8 mouse cellular contexts compared by ENCODE assay signal in the genomic region with DNA sequence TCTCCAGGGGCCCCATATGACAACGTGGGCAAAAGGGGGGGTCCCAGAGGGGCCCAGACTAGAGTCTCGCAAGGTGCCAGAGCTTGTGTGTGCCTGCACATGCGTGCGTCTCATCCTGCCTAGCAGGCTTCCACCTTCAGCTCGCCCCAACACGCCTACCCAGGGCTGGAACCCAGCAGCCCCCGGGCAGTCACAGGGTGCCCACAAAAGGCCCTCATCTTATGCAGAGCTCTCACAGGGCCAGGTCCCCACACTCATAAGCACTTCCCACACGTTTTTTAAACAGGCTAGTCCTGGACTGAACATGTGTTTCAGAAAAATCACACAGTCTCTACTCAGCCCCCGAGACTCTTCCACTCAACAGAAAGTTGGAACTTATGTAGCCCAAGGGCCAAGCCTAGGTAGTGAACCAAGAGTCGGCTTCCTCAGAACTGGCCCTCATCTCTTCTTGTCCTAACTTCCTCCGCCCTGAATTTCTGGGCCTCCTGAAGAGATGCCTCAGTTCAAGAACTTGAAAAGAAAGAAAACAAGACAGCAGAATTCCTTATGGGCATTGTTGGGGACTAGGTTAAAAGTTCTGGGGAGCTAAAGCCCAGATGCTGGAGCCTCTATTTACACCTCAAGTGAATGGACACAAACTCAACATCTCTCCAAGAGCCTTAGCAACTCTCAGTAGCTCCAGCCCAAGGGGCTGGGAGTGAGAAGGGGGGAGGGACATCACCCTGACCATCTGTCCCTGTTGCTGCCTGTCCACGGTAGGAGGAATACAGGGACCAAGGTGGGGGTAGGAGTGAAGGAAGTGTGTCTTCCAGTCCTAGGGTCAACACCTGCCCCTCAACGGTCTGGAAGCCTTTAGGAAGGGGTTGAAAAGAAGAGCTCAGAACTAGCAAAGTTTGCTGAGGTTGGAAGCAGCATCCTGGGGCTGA. TPM values are rescaled to one million over a fixed set of nuclear protein-coding genes. Genes with fewer than 3 reads are reported as not detected.
DNase-seq lines count a peak whose midpoint lies in the region; ATAC-seq and TF ChIP-seq lines count a peak whose summit lies in the region.

No protein-coding gene starts in this region.

- H3K9me3 ChIP-seq in lung, postnatal 0 days (ENCODE audit: low read length), result no peaks in the 10 kb centered on the region
- no peaks in the 10 kb centered on the region for H3K9me3 ChIP-seq in hindbrain, embryonic 13.5 days
- H3K9me3 ChIP-seq in midbrain, embryonic 13.5 days, result no peaks in the 10 kb centered on the region

- no peak for TF ChIP-seq CTCF in lung, postnatal 0 days (IDR thresholded peaks at IDR 0.05)
- no peak for TF ChIP-seq CTCF in cortical plate, adult 2 months (IDR thresholded peaks at IDR 0.05; ENCODE audit: extremely low read depth, insufficient read depth, low read length)

- H3K36me3 ChIP-seq in lung, postnatal 0 days (ENCODE audit: insufficient read depth, low read length), result peaks cover 29% of the 10 kb centered on the region
- H3K36me3 ChIP-seq in hindbrain, embryonic 13.5 days, result peaks cover 32% of the 10 kb centered on the region
- peaks cover 36% of the 10 kb centered on the region for H3K36me3 ChIP-seq in midbrain, embryonic 13.5 days

- H3K4me2 ChIP-seq in lung, postnatal 0 days (replicated peaks; ENCODE audit: low read depth, low read length), result peak overlapping the region; percentile 83
- peak overlapping the region; percentile 98 for H3K4me2 ChIP-seq in hindbrain, embryonic 13.5 days
- H3K4me2 ChIP-seq in midbrain, embryonic 13.5 days (replicated peaks), result peak overlapping the region; percentile 100

- no peak for TF ChIP-seq EP300 in lung, postnatal 0 days (IDR thresholded peaks at IDR 0.05)

- no peak for DNase-seq in lung, postnatal 0 days (ENCODE audit: low spot score)
- DNase-seq in lung, postnatal 10 days, result no peak
- DNase-seq in right cerebral cortex, adult 18-20 months, result no peak
- no peak for DNase-seq in adipocyte (ENCODE audit: low spot score)
- no peak for DNase-seq in frontal cortex, postnatal 36 days (ENCODE audit: low spot score in 2 of 2)

- peak overlapping the region; percentile 75 for H3K9ac ChIP-seq in lung, postnatal 0 days (replicated peaks; ENCODE audit: low read depth)
- H3K9ac ChIP-seq in hindbrain, embryonic 13.5 days, result peak overlapping the region; percentile 99
- H3K9ac ChIP-seq in midbrain, embryonic 13.5 days (replicated peaks), result peak overlapping the region; percentile 98

- no peaks in the 10 kb centered on the region for H3K27me3 ChIP-seq in lung, postnatal 0 days (replicated peaks; ENCODE audit: insufficient read depth, low read length)
- H3K27me3 ChIP-seq in hindbrain, embryonic 13.5 days, result no peaks in the 10 kb centered on the region
- H3K27me3 ChIP-seq in midbrain, embryonic 13.5 days, result no peaks in the 10 kb centered on the region

- H3K4me1 ChIP-seq in lung, postnatal 0 days (ENCODE audit: insufficient read depth, low read depth, low read length), result peaks cover 42% of the 10 kb centered on the region; the same call in 1 of the 2 replicates
- H3K4me1 ChIP-seq in cortical plate, adult 2 months (ENCODE audit: control insufficient read depth, insufficient read depth, low read length), result peaks cover 35% of the 10 kb centered on the region
- peaks cover 68% of the 10 kb centered on the region for H3K4me1 ChIP-seq in hindbrain, embryonic 13.5 days (replicated peaks)
- H3K4me1 ChIP-seq in midbrain, embryonic 13.5 days (replicated peaks), result peaks cover 67% of the 10 kb centered on the region

- peak overlapping the region; percentile 59 for H3K4me3 ChIP-seq in lung, postnatal 0 days (ENCODE audit: low read depth, low read length)
- H3K4me3 ChIP-seq in cortical plate, adult 2 months (ENCODE audit: insufficient read depth, low read length), result peak overlapping the region; percentile 60; the same call in 1 of the 2 replicates
- H3K4me3 ChIP-seq in hindbrain, embryonic 13.5 days, result peak overlapping the region; percentile 97
- peak overlapping the region; percentile 97 for H3K4me3 ChIP-seq in midbrain, embryonic 13.5 days (replicated peaks)

- H3K27ac ChIP-seq in lung, postnatal 0 days (ENCODE audit: low read length), result peak overlapping the region; percentile 90
- H3K27ac ChIP-seq in cortical plate, adult 2 months (ENCODE audit: insufficient read depth, low read length), result no peak overlapping the region; the same call in 1 of the 2 replicates
- peak overlapping the region; percentile 97 for H3K27ac ChIP-seq in hindbrain, embryonic 13.5 days
- peak overlapping the region; percentile 98 for H3K27ac ChIP-seq in midbrain, embryonic 13.5 days

- ATAC-seq in lung, postnatal 0 days, result no peak
- ATAC-seq in hindbrain, embryonic 13.5 days (ENCODE audit: low FRiP score), result no peak
- no peak for ATAC-seq in midbrain, embryonic 13.5 days

- 3% methylated on average over 13 of the region's 13 CpGs for WGBS in lung, postnatal 0 days
- WGBS in hindbrain, embryonic 13.5 days, result 10% methylated on average over 13 of the region's 13 CpGs
- WGBS in midbrain, embryonic 13.5 days, result 8% methylated on average over 13 of the region's 13 CpGs

- TF ChIP-seq POLR2A in cortical plate, adult 2 months (IDR thresholded peaks at IDR 0.05; ENCODE audit: extremely low read depth, insufficient read depth, low read length), result no peak

RNA-seq across cellular contexts. Expression of gene Pprc1, which starts 6.5 kb away (rescaled TPM):
- 6.0 and 6.9 TPM in 2 replicates for polyA plus RNA-seq in lung, postnatal 0 days (2015; fragmentation: Nextera tagmentation; extraction: Ambion mirVana)
- polyA plus RNA-seq in cortical plate, adult 2 months (2012; rRNA removed), result 13.4 and 16.1 TPM in 2 replicates
- polyA plus RNA-seq in hindbrain, embryonic 13.5 days (2015; fragmentation: Nextera tagmentation; extraction: Ambion mirVana), result 18.7 and 22.2 TPM in 2 replicates
- 20.5 and 21.8 TPM in 2 replicates for polyA plus RNA-seq in midbrain, embryonic 13.5 days (2015; fragmentation: Nextera tagmentation; extraction: Ambion mirVana)

RNA-seq across cellular contexts. Expression of gene Ldb1, which starts 6.8 kb away (rescaled TPM):
- 96.3 and 107 TPM in 2 replicates for polyA plus RNA-seq in lung, postnatal 0 days (2015; fragmentation: Nextera tagmentation; extraction: Ambion mirVana)
- 159 and 161 TPM in 2 replicates for polyA plus RNA-seq in cortical plate, adult 2 months (2012; rRNA removed)
- polyA plus RNA-seq in hindbrain, embryonic 13.5 days (2015; fragmentation: Nextera tagmentation; extraction: Ambion mirVana), result 120 and 127 TPM in 2 replicates
- 121 and 140 TPM in 2 replicates for polyA plus RNA-seq in midbrain, embryonic 13.5 days (2015; fragmentation: Nextera tagmentation; extraction: Ambion mirVana)

RNA-seq across cellular contexts. Expression of gene Hps6, which starts 34.9 kb away (rescaled TPM):
- polyA plus RNA-seq in lung, postnatal 0 days (2015; fragmentation: Nextera tagmentation; extraction: Ambion mirVana), result 8.9 and 9.6 TPM in 2 replicates
- polyA plus RNA-seq in cortical plate, adult 2 months (2012; rRNA removed), result 4.9 TPM in 2 replicates
- 3.1 and 3.8 TPM in 2 replicates for polyA plus RNA-seq in hindbrain, embryonic 13.5 days (2015; fragmentation: Nextera tagmentation; extraction: Ambion mirVana)
- polyA plus RNA-seq in midbrain, embryonic 13.5 days (2015; fragmentation: Nextera tagmentation; extraction: Ambion mirVana), result 2.0 TPM in 2 replicates

RNA-seq across cellular contexts. Expression of gene Nolc1, which starts 37.5 kb away (rescaled TPM):
- 22.5 and 26.0 TPM in 2 replicates for polyA plus RNA-seq in lung, postnatal 0 days (2015; fragmentation: Nextera tagmentation; extraction: Ambion mirVana)
- polyA plus RNA-seq in cortical plate, adult 2 months (2012; rRNA removed), result 37.5 and 38.3 TPM in 2 replicates
- polyA plus RNA-seq in hindbrain, embryonic 13.5 days (2015; fragmentation: Nextera tagmentation; extraction: Ambion mirVana), result 73.4 and 79.5 TPM in 2 replicates
- polyA plus RNA-seq in midbrain, embryonic 13.5 days (2015; fragmentation: Nextera tagmentation; extraction: Ambion mirVana), result 82.9 and 85.4 TPM in 2 replicates

RNA-seq across cellular contexts. Expression of gene Armh3, which starts 39.9 kb away (rescaled TPM):
- 8.8 and 9.0 TPM in 2 replicates for polyA plus RNA-seq in lung, postnatal 0 days (2015; fragmentation: Nextera tagmentation; extraction: Ambion mirVana)
- 16.0 and 16.2 TPM in 2 replicates for polyA plus RNA-seq in cortical plate, adult 2 months (2012; rRNA removed)
- polyA plus RNA-seq in hindbrain, embryonic 13.5 days (2015; fragmentation: Nextera tagmentation; extraction: Ambion mirVana), result 22.8 and 23.9 TPM in 2 replicates
- polyA plus RNA-seq in midbrain, embryonic 13.5 days (2015; fragmentation: Nextera tagmentation; extraction: Ambion mirVana), result 22.1 and 23.4 TPM in 2 replicates
